Mouse (Mus musculus) midbrain, embryonic 14.5 days (tissue): ENCODE measurements at regions not wholly inside any gene's neighbourhood (a gene's known extent, or its start where the extent isn't known, plus 50 kb on each side); places are given as distances from the start of the nearest gene placed in this dataset.

Experiments
- ATAC-seq: fragments of 200-750 bp; cut with Nextera tagmentation; 2 replicates; pipeline ENCODE4 v1.8.0; 2017; ENCODE audit warnings: moderate number of reproducible peaks, moderate library complexity; ENCODE audit not compliant: low FRiP score, low TSS enrichment
- DNase-seq: peaks from one replicate; pipeline ENCODE4 v3.0.0-alpha.2; 2015
- H3K27ac ChIP-seq: fragments of 300-500 bp; sonication (generic); replicated peaks from 2 replicates; pipeline ENCODE4 v1.5.1; 2014; ENCODE audit warnings: mild to moderate bottlenecking, low read depth, low read length, moderate library complexity
- H3K27me3 ChIP-seq: fragments of 300-500 bp; sonication (generic); 2 replicates; pipeline ENCODE4 v1.6.1; 2014; ENCODE audit warnings: low read length, control low read depth, mixed read lengths; ENCODE audit not compliant: control insufficient read depth, insufficient read depth
- H3K36me3 ChIP-seq: fragments of 300-500 bp; sonication (generic); 2 replicates; pipeline ENCODE4 v1.6.1; 2014; ENCODE audit warnings: low read length, control low read depth; ENCODE audit not compliant: control insufficient read depth, insufficient read depth
- H3K4me1 ChIP-seq: fragments of 300-500 bp; sonication (generic); 2 replicates; pipeline ENCODE4 v1.6.1; 2014; ENCODE audit warnings: mild to moderate bottlenecking, antibody characterized with exemption, low read length, control low read depth; ENCODE audit not compliant: control insufficient read depth, insufficient read depth
- H3K4me2 ChIP-seq: fragments of 300-500 bp; sonication (generic); 2 replicates; pipeline ENCODE4 v1.6.1; 2014; ENCODE audit warnings: mild to moderate bottlenecking, low read length, moderate library complexity
- H3K4me3 ChIP-seq: fragments of 300-500 bp; sonication (generic); replicated peaks from 2 replicates; pipeline ENCODE4 v1.5.1; 2014; ENCODE audit warnings: low read depth, low read length
- H3K9ac ChIP-seq: fragments of 300-500 bp; sonication (generic); replicated peaks from 2 replicates; pipeline ENCODE4 v1.6.1; 2014; ENCODE audit warnings: mild to moderate bottlenecking, low read length, moderate library complexity
- H3K9me3 ChIP-seq: fragments of 300-500 bp; sonication (generic); 2 replicates; pipeline ENCODE4 v1.6.1; 2016; ENCODE audit warnings: low read length, control low read depth, mixed read lengths; ENCODE audit not compliant: control insufficient read depth
- WGBS: fragments of 180-500 bp; shearing (Covaris S2); extraction: QIAGEN DNeasy Blood & Tissue Kit; methylation state at CpG from one replicate; pipeline ENCODE4 v1.1.7; 2014; 5-methylcytosine and 5-hydroxymethylcytosine counted together

GRCm38 (mm10) chr4:47724331-47725004 is 250.0 kb downstream of the Sec61b start:
- H3K27me3 ChIP-seq: no peaks in the 10 kb centered on the region
- H3K4me2 ChIP-seq: no peak overlapping the region
- no peak overlapping the region for H3K27ac ChIP-seq
- ATAC-seq (no peak), DNase-seq (peak; percentile 36)
- H3K4me3 ChIP-seq: no peak overlapping the region
- H3K9me3 ChIP-seq: peaks cover 7% of the 10 kb centered on the region
- WGBS: 12% methylated on average over 8 of the region's 8 CpGs
- no peaks in the 10 kb centered on the region for H3K4me1 ChIP-seq
- no peaks in the 10 kb centered on the region for H3K36me3 ChIP-seq
- no peak overlapping the region for H3K9ac ChIP-seq

GRCm38 (mm10) chr4:47725005-47725340 is 250.5 kb downstream of the Sec61b start:
- H3K27ac ChIP-seq: no peak overlapping the region
- no peaks in the 10 kb centered on the region for H3K36me3 ChIP-seq
- no peaks in the 10 kb centered on the region for H3K4me1 ChIP-seq
- ATAC-seq (no peak), DNase-seq (no peak)
- H3K27me3 ChIP-seq: no peaks in the 10 kb centered on the region
- H3K4me3 ChIP-seq: no peak overlapping the region
- peaks cover 7% of the 10 kb centered on the region for H3K9me3 ChIP-seq
- 17% methylated on average over 3 of the region's 3 CpGs for WGBS
- H3K4me2 ChIP-seq: no peak overlapping the region
- no peak overlapping the region for H3K9ac ChIP-seq

GRCm38 (mm10) chr4:47746498-47747190 is 272.2 kb downstream of the Sec61b start:
- 81% methylated on average over 8 of the region's 8 CpGs for WGBS
- H3K36me3 ChIP-seq: no peaks in the 10 kb centered on the region
- H3K9me3 ChIP-seq: no peaks in the 10 kb centered on the region
- no peaks in the 10 kb centered on the region for H3K4me1 ChIP-seq
- no peak for ATAC-seq
- H3K27ac ChIP-seq: no peak overlapping the region
- no peaks in the 10 kb centered on the region for H3K27me3 ChIP-seq
- no peak overlapping the region for H3K4me3 ChIP-seq
- H3K9ac ChIP-seq: no peak overlapping the region
- DNase-seq: no peak
- no peak overlapping the region for H3K4me2 ChIP-seq

GRCm38 (mm10) chr4:47772230-47772920 is 272.6 kb upstream of the Nr4a3 start:
- H3K9ac ChIP-seq: no peak overlapping the region
- no peak overlapping the region for H3K4me3 ChIP-seq
- no peaks in the 10 kb centered on the region for H3K36me3 ChIP-seq
- H3K9me3 ChIP-seq: no peaks in the 10 kb centered on the region
- ATAC-seq (peak; percentile 66; the same call in 1 of the 2 replicates), DNase-seq (peak; percentile 74)
- H3K27ac ChIP-seq: peak overlapping the region; percentile 6; the same call in 1 of the 2 replicates
- 32% methylated on average over 6 of the region's 6 CpGs for WGBS
- H3K4me1 ChIP-seq: peaks cover 5% of the 10 kb centered on the region; the same call in 1 of the 2 replicates
- H3K27me3 ChIP-seq: no peaks in the 10 kb centered on the region
- no peak overlapping the region for H3K4me2 ChIP-seq

GRCm38 (mm10) chr4:47774664-47775063 is 270.3 kb upstream of the Nr4a3 start:
- DNase-seq (no peak), ATAC-seq (no peak)
- H3K27me3 ChIP-seq: no peaks in the 10 kb centered on the region
- H3K4me3 ChIP-seq: no peak overlapping the region
- H3K4me2 ChIP-seq: no peak overlapping the region
- H3K4me1 ChIP-seq: peaks cover 5% of the 10 kb centered on the region; the same call in 1 of the 2 replicates
- H3K9ac ChIP-seq: no peak overlapping the region
- 81% methylated on average over 5 of the region's 5 CpGs for WGBS
- no peaks in the 10 kb centered on the region for H3K9me3 ChIP-seq
- H3K36me3 ChIP-seq: no peaks in the 10 kb centered on the region
- no peak overlapping the region for H3K27ac ChIP-seq

- Histone ChIP-seq H3K4me2 (no peak overlapping the region), H3K9ac (no peak overlapping the region), H3K4me3 (no peak overlapping the region), H3K36me3 (no peaks in the 10 kb centered on the region), H3K9me3 (no peaks in the 10 kb centered on the region), H3K27ac (no peak overlapping the region), H3K27me3 (no peaks in the 10 kb centered on the region), H3K4me1 (no peaks in the 10 kb centered on the region)
- whole genome bisulfite sequencing: 88% methylated on average over 4 of the region's 4 CpGs
- no peak for DNase-seq
- no peak for ATAC-seq
Measured at GRCm38 (mm10) chr4:47781039-47781438, 263.9 kb upstream of the Nr4a3 start.

- no peaks in the 10 kb centered on the region for H3K4me1 ChIP-seq
- DNase-seq (no peak), ATAC-seq (no peak)
- no peaks in the 10 kb centered on the region for H3K9me3 ChIP-seq
- 88% methylated on average over 4 of the region's 4 CpGs for WGBS
- no peak overlapping the region for H3K27ac ChIP-seq
- no peak overlapping the region for H3K4me2 ChIP-seq
- no peaks in the 10 kb centered on the region for H3K27me3 ChIP-seq
- no peak overlapping the region for H3K9ac ChIP-seq
- H3K36me3 ChIP-seq: no peaks in the 10 kb centered on the region
- no peak overlapping the region for H3K4me3 ChIP-seq
Measured at GRCm38 (mm10) chr4:47796977-47797376, 248.0 kb upstream of the Nr4a3 start.

GRCm38 (mm10) chr4:47799165-47799564 is 245.8 kb upstream of the Nr4a3 start:
- no peak overlapping the region for H3K4me3 ChIP-seq
- ATAC-seq: no peak
- 97% methylated on average over 5 of the region's 5 CpGs for WGBS
- no peaks in the 10 kb centered on the region for H3K27me3 ChIP-seq
- H3K9me3 ChIP-seq: no peaks in the 10 kb centered on the region
- no peak overlapping the region for H3K27ac ChIP-seq
- H3K4me2 ChIP-seq: no peak overlapping the region
- no peaks in the 10 kb centered on the region for H3K4me1 ChIP-seq
- no peaks in the 10 kb centered on the region for H3K36me3 ChIP-seq
- no peak for DNase-seq
- no peak overlapping the region for H3K9ac ChIP-seq
